Mouse (Mus musculus) hindbrain, embryonic 13.5 days (tissue): ENCODE data around the gene Chmp4b. TPM values are rescaled to one million over a fixed set of nuclear protein-coding genes. Genes with fewer than 3 reads are reported as not detected.

Experiments
- ATAC-seq: fragments of 200-750 bp; cut with Nextera tagmentation; 2 replicates; pipeline ENCODE4 v1.8.0; 2017; ENCODE audit warnings: moderate TSS enrichment; ENCODE audit not compliant: low FRiP score
- H3K27ac ChIP-seq: fragments of 300-500 bp; sonication (generic); 2 replicates; pipeline ENCODE4 v1.5.1; 2015; ENCODE audit warnings: inconsistent platforms, mild to moderate bottlenecking, moderate library complexity
- H3K27me3 ChIP-seq: fragments of 300-500 bp; sonication (generic); 2 replicates; pipeline ENCODE4 v1.6.1; 2015; ENCODE audit warnings: mild to moderate bottlenecking, inconsistent platforms
- H3K36me3 ChIP-seq: fragments of 300-500 bp; sonication (generic); 2 replicates; pipeline ENCODE4 v1.6.1; 2015; ENCODE audit warnings: mild to moderate bottlenecking, inconsistent platforms
- H3K4me1 ChIP-seq: fragments of 300-500 bp; sonication (generic); replicated peaks from 2 replicates; pipeline ENCODE4 v1.6.1; 2015; ENCODE audit warnings: inconsistent platforms
- H3K4me2 ChIP-seq: fragments of 300-500 bp; sonication (generic); 2 replicates; pipeline ENCODE4 v1.6.1; 2015; ENCODE audit warnings: inconsistent platforms, mild to moderate bottlenecking, moderate library complexity
- H3K4me3 ChIP-seq: fragments of 300-500 bp; sonication (generic); 2 replicates; pipeline ENCODE4 v1.5.1; 2015; ENCODE audit warnings: mild to moderate bottlenecking, inconsistent platforms
- H3K9ac ChIP-seq: fragments of 300-500 bp; sonication (generic); 2 replicates; pipeline ENCODE4 v1.6.1; 2015; ENCODE audit warnings: mild to moderate bottlenecking, inconsistent platforms
- H3K9me3 ChIP-seq: fragments of 300-500 bp; sonication (generic); 2 replicates; pipeline ENCODE4 v1.6.1; 2016; ENCODE audit warnings: inconsistent platforms
- WGBS: fragments of 180-500 bp; shearing (Covaris S2); methylation state at CpG from one replicate; pipeline ENCODE4 v1.1.7; 2015; 5-methylcytosine and 5-hydroxymethylcytosine counted together
- polyA plus RNA-seq: library from polyadenylated mRNA; unstranded; fragments of >200 nt; fragmentation: Nextera tagmentation; extraction: Ambion mirVana; gene quantifications from 2 replicates; pipeline ENCODE4 v1.2.1, GENCODE M21; 2015

Gene Chmp4b
- polyA plus RNA-seq, 1 experiment from 2014 or later = 30.4 TPM

DNA sequence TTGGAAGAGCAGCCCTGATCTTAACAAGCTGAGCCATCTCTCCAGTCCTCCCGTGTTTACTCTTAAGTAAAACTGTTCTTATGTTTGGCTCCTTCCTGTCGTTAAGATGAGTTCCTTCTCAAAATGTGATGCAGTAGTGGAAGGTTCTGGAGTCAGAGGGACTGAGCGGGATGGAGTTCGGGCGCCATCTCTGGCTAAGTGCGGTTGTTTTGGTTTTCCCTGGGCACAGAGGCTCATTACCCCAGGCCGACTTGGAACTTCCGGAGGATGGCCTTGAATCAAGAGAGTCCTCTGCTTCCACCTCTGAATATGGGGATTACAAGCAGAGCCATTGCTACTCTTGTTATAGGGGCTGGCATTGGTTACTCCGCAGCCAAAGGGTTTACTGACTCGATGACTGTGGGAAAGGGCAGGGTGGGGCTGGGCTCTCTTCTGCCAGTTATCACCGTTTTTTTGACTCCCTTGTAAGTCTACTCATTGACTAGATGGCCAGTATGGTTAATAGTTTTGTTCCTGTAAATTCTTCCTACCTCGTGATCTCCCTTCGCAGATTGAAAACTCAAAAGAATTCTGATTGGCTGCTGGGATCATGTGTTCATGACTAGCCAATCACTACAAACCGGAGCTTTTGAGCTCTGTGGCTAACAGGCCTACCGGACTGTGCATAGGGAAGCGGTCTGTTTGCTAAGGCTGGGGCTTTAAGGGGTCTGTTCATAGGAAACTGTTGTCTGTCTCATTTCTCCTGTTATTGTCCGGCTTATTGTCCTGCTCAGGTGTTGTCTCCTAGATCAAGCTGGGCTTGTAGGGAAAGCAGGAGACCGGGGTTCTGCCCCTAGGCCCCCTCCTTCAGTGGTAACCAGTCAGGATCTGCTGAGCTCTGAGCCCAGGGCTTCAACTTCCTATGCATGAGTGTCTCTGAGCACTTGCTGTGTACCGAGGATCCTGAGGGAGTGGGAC, 25.4 kb downstream of the Chmp4b start:
- Histone ChIP-seq H3K27me3 (no peaks in the 10 kb centered on the region), H3K4me3 (peak overlapping the region; percentile 27), H3K4me2 (peak overlapping the region; percentile 54), H3K4me1 (peaks cover 58% of the 10 kb centered on the region), H3K36me3 (no peaks in the 10 kb centered on the region), H3K27ac (peak overlapping the region; percentile 93), H3K9me3 (no peaks in the 10 kb centered on the region), H3K9ac (peak overlapping the region; percentile 62)
- peak; percentile 83 for ATAC-seq
- 53% methylated on average over 19 of the region's 19 CpGs for WGBS

DNA sequence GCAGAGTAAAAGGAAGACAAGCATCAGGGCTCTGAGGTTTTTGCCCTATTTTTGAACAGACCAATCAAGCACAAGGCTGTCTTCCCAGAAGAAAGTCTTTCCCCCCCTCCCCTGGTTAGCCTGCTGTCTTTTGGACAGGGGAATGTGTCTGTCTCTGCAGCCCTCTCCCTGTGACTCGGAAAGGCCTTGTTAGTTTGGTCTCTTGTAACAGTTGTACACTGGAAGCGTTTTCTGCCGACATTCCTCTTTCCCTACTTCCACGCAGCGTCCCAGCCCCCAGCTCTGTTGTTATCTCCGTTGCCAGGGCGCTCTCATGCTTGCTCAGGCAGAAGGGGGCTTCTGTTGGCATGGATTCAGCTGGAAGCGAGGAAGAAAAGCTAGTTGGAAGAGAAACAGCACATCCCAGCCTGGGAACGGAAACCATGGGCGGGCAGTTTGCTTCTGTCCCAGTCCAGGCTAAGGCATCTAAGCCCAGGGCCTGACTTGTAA, 26.2 kb downstream of the Chmp4b start:
- no peaks in the 10 kb centered on the region for H3K36me3 ChIP-seq
- peak overlapping the region; percentile 62 for H3K9ac ChIP-seq
- WGBS = 6% methylated on average over 10 of the region's 10 CpGs
- peak overlapping the region; percentile 93 for H3K27ac ChIP-seq
- no peaks in the 10 kb centered on the region for H3K27me3 ChIP-seq
- H3K4me2 ChIP-seq = peak overlapping the region; percentile 54
- peak; percentile 77 for ATAC-seq
- no peaks in the 10 kb centered on the region for H3K9me3 ChIP-seq
- peak overlapping the region; percentile 27 for H3K4me3 ChIP-seq
- peaks cover 65% of the 10 kb centered on the region for H3K4me1 ChIP-seq

DNA sequence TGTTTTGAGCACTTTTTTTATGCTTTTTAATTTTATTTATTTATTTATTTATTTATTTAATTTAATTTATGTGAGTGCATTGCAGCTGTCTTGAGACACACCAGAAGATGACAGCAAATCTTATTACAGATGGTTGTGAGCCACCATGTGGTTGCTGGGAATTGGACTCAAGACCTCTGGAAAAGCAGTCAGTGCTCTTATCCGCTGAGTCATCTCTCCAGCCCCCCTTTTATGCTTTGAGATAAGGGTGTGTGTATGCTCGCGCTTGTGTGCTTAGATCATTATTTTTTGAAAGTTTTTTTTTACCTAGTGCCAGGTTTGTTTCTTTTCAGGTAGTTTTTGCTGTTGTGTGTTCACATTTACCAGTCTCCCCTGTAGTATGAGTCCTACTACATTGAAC, 27.5 kb downstream of the Chmp4b start:
- H3K27me3 ChIP-seq = no peaks in the 10 kb centered on the region
- H3K27ac ChIP-seq = no peak overlapping the region
- H3K4me3 ChIP-seq = no peak overlapping the region
- no peak overlapping the region for H3K9ac ChIP-seq
- 90% methylated on average over 3 of the region's 3 CpGs for WGBS
- H3K4me1 ChIP-seq = peaks cover 70% of the 10 kb centered on the region
- no peak overlapping the region for H3K4me2 ChIP-seq
- no peaks in the 10 kb centered on the region for H3K36me3 ChIP-seq
- ATAC-seq = no peak
- H3K9me3 ChIP-seq = no peaks in the 10 kb centered on the region

DNA sequence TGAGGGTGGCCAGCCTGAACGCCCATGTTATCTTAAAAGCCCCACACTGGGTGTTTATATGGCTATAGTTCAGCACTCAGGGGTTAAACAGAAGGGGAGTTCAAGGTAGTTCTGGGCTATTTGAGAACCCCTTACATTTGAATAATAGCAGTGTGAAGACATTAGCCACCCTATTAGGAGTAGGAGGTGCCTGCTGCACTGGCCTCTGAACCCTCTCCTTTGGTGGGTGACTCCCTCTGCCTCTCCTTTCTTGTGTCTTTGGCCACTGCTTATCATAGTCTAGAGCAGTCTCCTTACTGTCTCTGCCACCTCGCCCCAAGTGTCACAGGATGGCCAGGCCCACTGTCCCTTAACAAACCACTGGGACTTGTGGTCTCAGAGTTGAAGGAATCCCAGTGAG, 28.8 kb downstream of the Chmp4b start:
- Histone ChIP-seq H3K9ac (no peak overlapping the region), H3K36me3 (no peaks in the 10 kb centered on the region), H3K4me2 (no peak overlapping the region), H3K27me3 (no peaks in the 10 kb centered on the region), H3K4me1 (peaks cover 75% of the 10 kb centered on the region), H3K27ac (no peak overlapping the region), H3K4me3 (no peak overlapping the region), H3K9me3 (no peaks in the 10 kb centered on the region)
- 91% methylated on average over 2 of the region's 2 CpGs for WGBS
- no peak for ATAC-seq

DNA sequence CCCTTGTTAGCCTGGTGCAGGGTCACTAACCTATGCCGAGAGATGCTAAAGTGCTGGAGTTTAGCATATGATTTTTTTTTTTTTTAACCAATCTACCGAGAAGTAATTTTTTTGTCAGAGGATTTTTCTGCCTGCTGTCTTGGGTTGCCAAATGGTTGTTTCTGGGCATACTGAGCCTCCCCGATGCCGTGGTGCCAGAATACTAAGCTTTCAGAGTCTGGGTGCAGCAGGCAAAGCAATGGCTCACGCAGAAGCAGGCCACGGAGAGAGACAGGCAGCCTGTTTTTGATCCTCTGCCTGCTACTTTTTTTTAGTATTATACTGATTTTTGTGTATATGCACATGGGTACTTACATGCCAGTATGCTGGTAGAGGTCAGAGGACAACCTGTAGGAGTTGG, 29.4 kb downstream of the Chmp4b start:
- ATAC-seq = no peak
- Histone ChIP-seq H3K9me3 (no peaks in the 10 kb centered on the region), H3K27ac (no peak overlapping the region), H3K27me3 (no peaks in the 10 kb centered on the region), H3K4me2 (no peak overlapping the region), H3K9ac (no peak overlapping the region), H3K36me3 (no peaks in the 10 kb centered on the region), H3K4me1 (peaks cover 71% of the 10 kb centered on the region), H3K4me3 (no peak overlapping the region)
- WGBS = 87% methylated on average over 6 of the region's 6 CpGs

DNA sequence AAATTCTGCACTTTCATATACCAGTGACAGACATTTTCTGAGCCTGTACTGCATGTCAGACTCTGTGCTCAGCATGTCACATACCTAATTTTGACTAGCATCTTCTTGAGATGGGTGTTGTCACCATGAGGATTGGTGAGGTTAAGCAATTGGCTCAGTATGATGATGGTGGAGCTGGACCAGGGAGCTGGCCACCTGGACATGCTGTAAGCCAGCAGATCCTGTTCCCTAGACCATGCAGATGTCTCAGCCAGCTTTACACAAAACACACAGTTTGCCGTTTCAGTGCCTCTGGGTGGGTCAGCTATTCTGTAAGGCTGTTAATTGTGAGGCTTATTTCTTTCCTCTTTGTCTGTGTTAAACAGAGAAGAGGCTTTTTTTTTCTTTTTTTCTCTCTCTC, 31.2 kb downstream of the Chmp4b start:
- Histone ChIP-seq H3K4me3 (no peak overlapping the region), H3K27ac (peak overlapping the region; percentile 77), H3K9me3 (no peaks in the 10 kb centered on the region), H3K4me2 (no peak overlapping the region), H3K27me3 (no peaks in the 10 kb centered on the region), H3K36me3 (no peaks in the 10 kb centered on the region), H3K9ac (peak overlapping the region; percentile 46), H3K4me1 (peaks cover 59% of the 10 kb centered on the region)
- no peak for ATAC-seq
- WGBS = 38% methylated on average over 1 of the region's 1 CpGs

- Histone ChIP-seq H3K4me2 (no peak overlapping the region), H3K4me1 (peaks cover 56% of the 10 kb centered on the region), H3K27ac (no peak overlapping the region), H3K27me3 (no peaks in the 10 kb centered on the region), H3K9me3 (no peaks in the 10 kb centered on the region), H3K9ac (no peak overlapping the region), H3K36me3 (peaks cover 10% of the 10 kb centered on the region), H3K4me3 (no peak overlapping the region)
- ATAC-seq = no peak
- WGBS = 96% methylated on average over 7 of the region's 7 CpGs
Measured at GRCm38 (mm10) chr2:154684901-154685470, 33.5 kb downstream of the Chmp4b start.

- H3K4me3 ChIP-seq = no peak overlapping the region
- H3K9me3 ChIP-seq = no peaks in the 10 kb centered on the region
- no peaks in the 10 kb centered on the region for H3K27me3 ChIP-seq
- peaks cover 18% of the 10 kb centered on the region for H3K36me3 ChIP-seq
- H3K9ac ChIP-seq = no peak overlapping the region
- H3K4me1 ChIP-seq = peaks cover 49% of the 10 kb centered on the region
- ATAC-seq = no peak
- WGBS = 96% methylated on average over 3 of the region's 3 CpGs
- H3K4me2 ChIP-seq = no peak overlapping the region
- no peak overlapping the region for H3K27ac ChIP-seq
Measured at GRCm38 (mm10) chr2:154685772-154686171, 34.3 kb downstream of the Chmp4b start.

- 95% methylated on average over 3 of the region's 3 CpGs for WGBS
Measured at GRCm38 (mm10) chr2:154686819-154687218, 35.3 kb downstream of the Chmp4b start.

GRCm38 (mm10) chr2:154689391-154689790, 37.9 kb downstream of the Chmp4b start:
- no peak for ATAC-seq
- Histone ChIP-seq H3K9me3 (no peaks in the 10 kb centered on the region), H3K4me1 (peaks cover 21% of the 10 kb centered on the region), H3K36me3 (peaks cover 50% of the 10 kb centered on the region), H3K27ac (no peak overlapping the region), H3K9ac (no peak overlapping the region), H3K4me3 (no peak overlapping the region), H3K4me2 (no peak overlapping the region), H3K27me3 (no peaks in the 10 kb centered on the region)
- WGBS = 93% methylated on average over 14 of the region's 14 CpGs

More at GRCm38 (mm10) chr2:154686819-154687218, 35.3 kb downstream of the Chmp4b start:
- Histone ChIP-seq H3K36me3 (peaks cover 26% of the 10 kb centered on the region), H3K4me2 (no peak overlapping the region), H3K4me3 (no peak overlapping the region), H3K9ac (no peak overlapping the region), H3K27ac (no peak overlapping the region), H3K27me3 (no peaks in the 10 kb centered on the region), H3K4me1 (peaks cover 39% of the 10 kb centered on the region), H3K9me3 (no peaks in the 10 kb centered on the region)
- no peak for ATAC-seq

DNA sequence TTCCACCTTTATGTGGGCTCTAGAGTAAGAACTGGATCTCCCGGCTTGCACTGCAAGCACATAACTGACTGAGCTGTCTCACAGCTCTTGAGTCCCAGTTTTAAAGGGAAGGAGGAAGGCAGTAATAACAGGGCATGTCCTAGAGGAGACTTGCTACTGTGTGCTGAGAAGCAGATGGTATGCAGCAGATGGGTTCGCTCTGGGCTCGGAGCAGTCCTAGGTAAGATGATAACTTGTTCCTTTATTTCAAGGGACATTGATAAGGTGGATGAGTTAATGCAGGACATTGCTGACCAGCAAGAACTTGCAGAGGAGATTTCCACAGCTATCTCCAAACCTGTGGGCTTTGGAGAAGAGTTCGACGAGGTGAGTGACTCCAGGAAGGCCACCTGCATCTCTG, 39.5 kb downstream of the Chmp4b start:
- WGBS = 96% methylated on average over 5 of the region's 5 CpGs
- Histone ChIP-seq H3K36me3 (peaks cover 63% of the 10 kb centered on the region), H3K9me3 (no peaks in the 10 kb centered on the region), H3K4me2 (no peak overlapping the region), H3K27me3 (no peaks in the 10 kb centered on the region), H3K4me1 (peaks cover 12% of the 10 kb centered on the region; the same call in 1 of the 2 replicates), H3K27ac (no peak overlapping the region), H3K4me3 (no peak overlapping the region), H3K9ac (no peak overlapping the region)
- no peak for ATAC-seq

- peaks cover 65% of the 10 kb centered on the region for H3K36me3 ChIP-seq
- H3K4me3 ChIP-seq = no peak overlapping the region
- H3K4me1 ChIP-seq = peaks cover 8% of the 10 kb centered on the region; the same call in 1 of the 2 replicates
- H3K27me3 ChIP-seq = no peaks in the 10 kb centered on the region
- H3K27ac ChIP-seq = no peak overlapping the region
- H3K9me3 ChIP-seq = no peaks in the 10 kb centered on the region
- no peak overlapping the region for H3K4me2 ChIP-seq
- WGBS = 77% methylated on average over 11 of the region's 11 CpGs
- no peak for ATAC-seq
- H3K9ac ChIP-seq = no peak overlapping the region
Measured at GRCm38 (mm10) chr2:154693186-154693940, 41.9 kb downstream of the Chmp4b start.
